16 mouse cellular contexts compared by ENCODE assay signal in genomic region chr10:93938844-93939271, GRCm38 (mm10). TPM values are rescaled to one million over a fixed set of nuclear protein-coding genes. Genes with fewer than 3 reads are reported as not detected.
A peak's percentile ranks its signal among the peaks of the same experiment; 100 is the strongest.
DNase-seq lines count a peak whose midpoint lies in the region; ATAC-seq and TF ChIP-seq lines count a peak whose summit lies in the region.
"Had no signal": no experiment of that assay in that cellular context is flagged by ENCODE, and none has a peak within 500 bp of the region (broad histone marks: within the 10 kb centered on the region; RNA-seq: fewer than 3 reads in every experiment).

No protein-coding gene starts in this region.

- no peak for ATAC-seq in forebrain, embryonic 14.5 days
- ATAC-seq in CD4-positive, CD25-positive, alpha-beta regulatory T cell, adult 4 months = peak; percentile 80
- ATAC-seq: midbrain, embryonic 16.5 days had no signal

- H3K4me1 ChIP-seq in forebrain, embryonic 14.5 days (ENCODE audit: control insufficient read depth, insufficient read depth, low read length) = no peaks in the 10 kb centered on the region; the same call in 1 of the 2 replicates
- peaks cover 5% of the 10 kb centered on the region; the same call in 1 of the 2 replicates for H3K4me1 ChIP-seq in forebrain, embryonic 10.5 days
- peaks cover 23% of the 10 kb centered on the region for H3K4me1 ChIP-seq in thymus, adult 2 months (replicated peaks; ENCODE audit: control insufficient read depth, insufficient read depth, low read length)
- H3K4me1 ChIP-seq: liver, embryonic 15.5 days had no signal

- H3K9ac ChIP-seq in forebrain, embryonic 14.5 days (ENCODE audit: low read length) = no peak overlapping the region
- H3K9ac ChIP-seq: heart, embryonic 15.5 days; kidney, embryonic 15.5 days; liver, embryonic 15.5 days; neural tube, embryonic 15.5 days had no signal

- H3K36me3 ChIP-seq in forebrain, embryonic 14.5 days (ENCODE audit: control insufficient read depth, insufficient read depth, low read length) = no peaks in the 10 kb centered on the region
- H3K36me3 ChIP-seq in forebrain, embryonic 10.5 days (replicated peaks) = no peaks in the 10 kb centered on the region
- H3K36me3 ChIP-seq in thymus, adult 2 months (ENCODE audit: control insufficient read depth, insufficient read depth, low read length) = no peaks in the 10 kb centered on the region
- H3K36me3 ChIP-seq: heart, embryonic 15.5 days; kidney, embryonic 15.5 days; liver, embryonic 15.5 days; neural tube, embryonic 15.5 days had no signal

- 52% methylated on average over 20 of the region's 20 CpGs for WGBS in forebrain, embryonic 14.5 days
- 85% methylated on average over 20 of the region's 20 CpGs for WGBS in forebrain, embryonic 10.5 days
- WGBS in thymus, adult 2 months = 9% methylated on average over 20 of the region's 20 CpGs

- no peaks in the 10 kb centered on the region for H3K9me3 ChIP-seq in forebrain, embryonic 14.5 days (replicated peaks; ENCODE audit: control insufficient read depth, low read length)
- H3K9me3 ChIP-seq in forebrain, embryonic 10.5 days = no peaks in the 10 kb centered on the region
- H3K9me3 ChIP-seq: heart, embryonic 15.5 days; kidney, embryonic 15.5 days; liver, embryonic 15.5 days; neural tube, embryonic 15.5 days had no signal

- H3K27me3 ChIP-seq in forebrain, embryonic 14.5 days (replicated peaks; ENCODE audit: control insufficient read depth, insufficient read depth, low read length) = no peaks in the 10 kb centered on the region
- no peaks in the 10 kb centered on the region for H3K27me3 ChIP-seq in forebrain, embryonic 10.5 days (ENCODE audit: poor library complexity, severe bottlenecking)
- H3K27me3 ChIP-seq in thymus, adult 2 months (ENCODE audit: control insufficient read depth, insufficient read depth, low read length) = no peaks in the 10 kb centered on the region
- H3K27me3 ChIP-seq: heart, embryonic 15.5 days; kidney, embryonic 15.5 days; liver, embryonic 15.5 days; neural tube, embryonic 15.5 days had no signal

- H3K27ac ChIP-seq in forebrain, embryonic 14.5 days (ENCODE audit: low read depth, low read length) = no peak overlapping the region
- no peak overlapping the region for H3K27ac ChIP-seq in forebrain, embryonic 10.5 days
- H3K27ac ChIP-seq in thymus, adult 2 months (ENCODE audit: control insufficient read depth, insufficient read depth, low read length) = peak overlapping the region; percentile 97
- H3K27ac ChIP-seq: heart, embryonic 15.5 days; kidney, embryonic 15.5 days; liver, embryonic 15.5 days; macrophage; neural tube, embryonic 15.5 days had no signal

- H3K4me3 ChIP-seq in forebrain, embryonic 14.5 days (ENCODE audit: low read depth, low read length) = no peak overlapping the region
- H3K4me3 ChIP-seq in forebrain, embryonic 10.5 days = no peak overlapping the region
- peak overlapping the region; percentile 10; the same call in 1 of the 2 replicates for H3K4me3 ChIP-seq in thymus, adult 2 months (ENCODE audit: control insufficient read depth, insufficient read depth, low read length)
- H3K4me3 ChIP-seq: heart, embryonic 15.5 days; kidney, embryonic 15.5 days; liver, embryonic 15.5 days; neural tube, embryonic 15.5 days had no signal

- no peak overlapping the region for H3K4me2 ChIP-seq in forebrain, embryonic 14.5 days (ENCODE audit: low read length)
- H3K4me2 ChIP-seq: heart, embryonic 15.5 days; kidney, embryonic 15.5 days; liver, embryonic 15.5 days; neural tube, embryonic 15.5 days had no signal

- TF ChIP-seq CTCF in thymus, adult 2 months (IDR thresholded peaks at IDR 0.05; ENCODE audit: borderline replicate concordance, control insufficient read depth, extremely low read depth, insufficient read depth, low read length, poor library complexity) = no peak

- no peak for TF ChIP-seq POLR2A in thymus, adult 2 months (IDR thresholded peaks at IDR 0.05; ENCODE audit: control insufficient read depth, extremely low read depth, insufficient read depth, low read length, poor library complexity)

- DNase-seq in forebrain, embryonic 14.5 days (ENCODE audit: low spot score) = peak; percentile 19
- DNase-seq in forebrain, embryonic 10.5 days (ENCODE audit: extremely low spot score, low spot score) = no peak
- peak; percentile 48 for DNase-seq in cerebellum, adult 9-10 months
- DNase-seq in thymus, adult 2 months = peak; percentile 81
- no peak for DNase-seq in MN1 (ENCODE audit: low spot score)
- no peak for DNase-seq in urinary bladder, postnatal 36 days (ENCODE audit: low spot score in 2 of 2)
- no peak for DNase-seq in layer of hippocampus, postnatal 25 days (ENCODE audit: extremely low spot score in 1 of 2, low spot score in 1 of 2)
- DNase-seq: layer of hippocampus, adult 9-11 months; right cerebral cortex, postnatal 14 days had no signal

RNA-seq across cellular contexts. Expression of gene Metap2, which starts 42.0 kb away (rescaled TPM):
- polyA plus RNA-seq in forebrain, embryonic 14.5 days (2014; fragmentation: Nextera tagmentation; extraction: Ambion mirVana) = 157 and 162 TPM in 2 replicates
- polyA plus RNA-seq in forebrain, embryonic 10.5 days (2016; fragmentation: Nextera tagmentation; extraction: Ambion mirVana) = 235 and 247 TPM in 2 replicates
- 100 to 1,000 TPM; 169 to 171 TPM for polyA plus RNA-seq in CD4-positive, CD25-positive, alpha-beta regulatory T cell, adult 4 months (2017; shearing (Covaris generic))
- 58.1 and 60.5 TPM in 2 replicates for polyA plus RNA-seq in thymus, adult 2 months (2012; rRNA removed)
- total RNA-seq in layer of hippocampus, postnatal 25 days (2021) = 100 to 1,000 TPM; 134 to 137 TPM

Comparison
In these comparisons a context has a peak if more than half of its experiments do, and no peak if none do; other contexts are left out.
1. DNase-seq: peak in forebrain, embryonic 14.5 days (single experiment), cerebellum, adult 9-10 months (single experiment) and thymus, adult 2 months (single experiment); none in forebrain, embryonic 10.5 days (single experiment), MN1 (single experiment), urinary bladder, postnatal 36 days (0 of 2) and layer of hippocampus, postnatal 25 days (0 of 2).